Mouse (Mus musculus): ENCODE results near the gene Treml1. TPM values are rescaled to one million over a fixed set of nuclear protein-coding genes. Genes with fewer than 3 reads are reported as not detected.

Treml1 gene
- total and polyA plus RNA-seq, 2 experiments from 2014 or later: not detected

DNA sequence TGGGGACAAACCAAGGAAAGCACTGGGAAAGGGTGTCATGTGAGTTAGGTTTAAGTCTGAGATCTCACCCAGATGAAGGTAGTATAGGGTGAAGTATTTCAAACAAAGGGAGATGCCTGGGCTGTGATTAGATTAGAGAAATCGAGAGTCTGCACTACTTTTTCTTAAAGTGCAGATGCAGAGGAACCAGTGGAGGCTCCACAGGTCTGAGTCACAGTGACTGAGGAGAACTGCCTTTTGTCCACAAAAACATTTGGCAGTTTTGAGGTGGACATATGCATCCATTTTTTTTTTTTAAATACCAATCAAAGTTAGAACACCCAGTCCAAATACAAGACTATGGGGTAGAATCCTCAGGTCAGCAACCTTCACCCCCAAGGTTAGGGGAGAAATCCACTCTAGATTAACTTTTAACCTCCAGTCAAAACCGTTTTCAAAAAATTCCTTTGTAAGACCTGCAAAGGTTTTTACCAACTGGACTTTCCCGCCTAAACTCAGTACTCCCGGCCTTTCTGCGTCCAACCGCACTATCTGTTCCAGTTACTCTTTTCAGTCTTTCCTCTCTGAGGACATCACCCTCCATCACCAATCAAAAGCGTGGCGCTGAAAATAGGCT, 48.3 kb downstream of the Treml1 start:
- Histone ChIP-seq H3K27me3 (ENCODE audit: insufficient read depth, low read length) (no peaks in the 10 kb centered on the region), H3K27ac (ENCODE audit: low read depth, low read length) (peak overlapping the region; percentile 99), H3K9ac (peak overlapping the region; percentile 98), H3K36me3 (ENCODE audit: insufficient read depth) (no peaks in the 10 kb centered on the region), H3K9me3 (ENCODE audit: low read length) (no peaks in the 10 kb centered on the region), H3K4me2 (ENCODE audit: low read depth) (peak overlapping the region; percentile 81), H3K4me1 (ENCODE audit: insufficient read depth) (0 out of 2 replicates have a peak, but pooled peaks cover 16% of the 10 kb centered on the region), H3K4me3 (ENCODE audit: low read depth, low read length) (peak overlapping the region; percentile 77)
- ATAC-seq (no peak), DNase-seq (peak; percentile 6)
- no peak for TF ChIP-seq CTCF (IDR thresholded peaks at IDR 0.05; ENCODE audit: low read depth)
- WGBS: 5% methylated on average over 8 of the region's 8 CpGs

DNA sequence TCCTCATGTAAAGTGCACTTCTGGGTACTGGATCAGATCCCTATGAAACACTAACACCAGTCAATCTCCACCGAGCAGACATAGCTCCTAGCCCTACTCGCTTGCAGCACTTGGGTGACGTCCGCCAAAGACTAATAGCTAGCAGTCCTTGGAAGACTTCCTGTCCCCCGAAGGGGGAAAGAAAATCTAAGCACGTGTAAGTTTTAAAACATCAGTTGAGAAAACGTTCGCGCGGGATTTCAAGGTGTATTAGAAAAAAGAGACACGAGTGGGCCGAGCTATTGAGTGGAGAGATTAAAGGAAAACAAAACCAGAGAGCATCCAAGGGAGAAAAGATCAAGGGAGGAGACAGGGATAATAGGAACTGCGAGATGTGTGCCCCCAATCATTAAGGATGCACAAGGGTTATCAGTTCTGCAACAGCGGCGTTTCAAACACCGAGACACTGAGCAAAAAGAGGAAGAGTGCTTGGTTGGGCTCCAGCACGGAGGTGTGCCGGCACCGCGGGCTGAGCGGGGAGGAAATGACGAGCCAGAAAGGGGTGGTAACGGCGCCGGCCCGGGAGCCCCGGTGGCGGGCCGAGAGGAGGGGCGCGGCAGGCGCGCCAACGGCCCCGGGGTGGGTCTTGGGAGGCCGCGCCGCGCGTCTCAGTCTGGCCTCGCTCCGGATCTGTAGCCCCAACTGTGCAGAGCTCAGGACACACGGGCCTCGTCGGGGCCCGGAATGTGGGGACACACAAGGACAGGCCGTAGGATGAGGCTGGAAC, 49.0 kb downstream of the Treml1 start:
- Histone ChIP-seq H3K27ac (ENCODE audit: low read depth, low read length) (peak overlapping the region; percentile 99), H3K27me3 (ENCODE audit: insufficient read depth, low read length) (no peaks in the 10 kb centered on the region), H3K9me3 (ENCODE audit: low read length) (no peaks in the 10 kb centered on the region), H3K4me1 (ENCODE audit: insufficient read depth) (0 out of 2 replicates have a peak, but pooled peaks cover 16% of the 10 kb centered on the region), H3K4me2 (ENCODE audit: low read depth) (peak overlapping the region; percentile 81), H3K9ac (peak overlapping the region; percentile 98), H3K36me3 (ENCODE audit: insufficient read depth) (no peaks in the 10 kb centered on the region), H3K4me3 (ENCODE audit: low read depth, low read length) (peak overlapping the region; percentile 77)
- 2% methylated on average over 46 of the region's 47 CpGs for WGBS
- ATAC-seq (peak; percentile 4), DNase-seq (peak; percentile 79)
- no peak for TF ChIP-seq CTCF (IDR thresholded peaks at IDR 0.05; ENCODE audit: low read depth)

DNA sequence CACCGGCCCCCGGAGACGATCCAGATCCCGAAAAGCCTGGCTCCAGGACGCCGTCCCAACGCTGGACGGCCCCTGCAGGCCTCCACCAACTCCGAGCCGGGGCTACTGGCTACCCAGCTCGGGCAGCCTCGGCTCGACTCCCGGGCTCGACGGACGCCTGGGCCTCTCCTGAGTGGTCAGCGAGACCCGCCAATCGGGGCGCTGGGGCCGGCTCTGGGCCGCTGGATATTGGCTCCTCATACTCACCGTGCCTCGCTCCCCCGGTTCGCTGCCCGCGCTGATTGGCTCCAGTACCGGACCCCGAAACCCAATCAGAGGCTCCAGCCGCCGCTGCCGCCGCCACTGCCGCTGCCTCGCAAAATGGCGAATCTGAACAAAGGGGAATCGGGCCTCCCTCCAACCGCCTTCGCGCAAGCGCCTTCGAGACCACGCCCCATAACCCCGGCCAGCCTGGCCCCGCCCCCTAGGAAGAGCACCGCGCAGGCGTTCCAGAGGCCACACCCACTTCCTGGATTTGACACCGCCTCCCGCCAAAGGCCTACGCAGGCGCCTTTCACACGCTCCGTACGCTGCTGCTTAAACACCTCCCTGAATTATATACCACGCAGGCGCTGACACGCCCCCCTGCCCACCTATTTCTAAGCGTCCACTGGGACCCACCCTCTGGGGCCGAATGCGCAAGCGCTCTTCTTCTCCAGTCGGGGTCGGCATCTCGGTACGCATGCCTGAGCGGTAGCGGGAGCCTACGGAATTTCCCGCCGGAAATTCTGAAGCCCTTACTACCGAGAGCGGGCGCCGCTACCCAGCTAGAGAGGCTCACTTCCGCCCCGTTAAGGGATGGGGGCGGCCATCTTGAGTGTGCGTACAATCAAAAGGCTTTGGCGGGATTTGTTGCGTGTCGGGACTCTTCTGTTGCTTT, 49.9 kb downstream of the Treml1 start, which contains the start of the genes Nfya and Oard1:
Gene Nfya (minus strand): TSS at position 527 of the 919 bp plus-strand sequence.
Gene Oard1 (plus strand): TSS at position 635 of the 919 bp plus-strand sequence.
- peak within 1 kb of the TSS; percentile 77 for H3K4me3 ChIP-seq (ENCODE audit: low read depth, low read length)
- peak; percentile 94 for ATAC-seq

DNA sequence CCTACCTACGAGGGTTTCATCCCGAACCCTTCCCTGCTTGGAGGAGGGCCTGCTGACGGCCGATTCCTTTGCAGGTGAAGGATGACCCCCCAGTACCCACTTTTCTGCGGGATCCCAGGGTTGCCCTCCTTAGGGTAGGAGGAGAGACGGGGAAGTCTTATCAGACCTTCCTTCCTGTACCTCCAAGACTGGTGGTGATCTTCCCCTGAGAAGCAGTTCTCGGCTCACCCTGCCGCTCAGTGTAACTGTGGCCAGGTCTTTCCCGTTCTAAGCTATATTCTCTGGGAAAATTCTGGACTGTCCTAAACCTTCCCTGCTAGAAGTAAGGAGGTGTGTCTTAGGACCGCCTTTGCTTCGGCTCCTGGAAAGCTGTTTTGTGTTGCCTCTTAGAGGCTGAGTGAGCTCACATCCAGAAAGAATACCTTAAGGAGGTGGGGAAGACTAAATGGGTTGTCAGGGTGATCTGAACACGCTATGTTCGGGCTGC, 50.6 kb downstream of the Treml1 start:
- ATAC-seq: peak; percentile 0; the same call in 1 of the 2 replicates
- H3K36me3 ChIP-seq (ENCODE audit: insufficient read depth): peaks cover 4% of the 10 kb centered on the region
- no peak for TF ChIP-seq CTCF (IDR thresholded peaks at IDR 0.05; ENCODE audit: low read depth)
- H3K4me3 ChIP-seq (ENCODE audit: low read depth, low read length): peak overlapping the region; percentile 58
- H3K27ac ChIP-seq (ENCODE audit: low read depth, low read length): peak overlapping the region; percentile 94
- 0 out of 2 replicates have a peak, but pooled peaks cover 16% of the 10 kb centered on the region for H3K4me1 ChIP-seq (ENCODE audit: insufficient read depth)
- H3K27me3 ChIP-seq (ENCODE audit: insufficient read depth, low read length): no peaks in the 10 kb centered on the region
- 2% methylated on average over 13 of the region's 13 CpGs for WGBS
- peak overlapping the region; percentile 67 for H3K9ac ChIP-seq
- no peaks in the 10 kb centered on the region for H3K9me3 ChIP-seq (ENCODE audit: low read length)
- H3K4me2 ChIP-seq (ENCODE audit: low read depth): peak overlapping the region; percentile 72
- no peak for DNase-seq

More for the DNA sequence above, 49.9 kb downstream of the Treml1 start, which contains the start of the genes Nfya and Oard1:
- DNase-seq: peak; percentile 100
- 0 out of 2 replicates have a peak, but pooled peaks cover 16% of the 10 kb centered on the region for H3K4me1 ChIP-seq (ENCODE audit: insufficient read depth)
- H3K27me3 ChIP-seq (ENCODE audit: insufficient read depth, low read length): no peaks in the 10 kb centered on the region
- H3K9me3 ChIP-seq (ENCODE audit: low read length): no peaks in the 10 kb centered on the region
- 3% methylated on average over 84 of the region's 84 CpGs for WGBS
- peak within 1 kb of the TSS; percentile 99 for H3K27ac ChIP-seq (ENCODE audit: low read depth, low read length)
- H3K4me2 ChIP-seq (ENCODE audit: low read depth): peak within 1 kb of the TSS; percentile 81
- H3K36me3 ChIP-seq (ENCODE audit: insufficient read depth): no peaks in the 10 kb centered on the region
- TF ChIP-seq CTCF (IDR thresholded peaks at IDR 0.05; ENCODE audit: low read depth): peak; percentile 24; the same call in 1 of the 2 replicates
- peak within 1 kb of the TSS; percentile 98 for H3K9ac ChIP-seq

DNA sequence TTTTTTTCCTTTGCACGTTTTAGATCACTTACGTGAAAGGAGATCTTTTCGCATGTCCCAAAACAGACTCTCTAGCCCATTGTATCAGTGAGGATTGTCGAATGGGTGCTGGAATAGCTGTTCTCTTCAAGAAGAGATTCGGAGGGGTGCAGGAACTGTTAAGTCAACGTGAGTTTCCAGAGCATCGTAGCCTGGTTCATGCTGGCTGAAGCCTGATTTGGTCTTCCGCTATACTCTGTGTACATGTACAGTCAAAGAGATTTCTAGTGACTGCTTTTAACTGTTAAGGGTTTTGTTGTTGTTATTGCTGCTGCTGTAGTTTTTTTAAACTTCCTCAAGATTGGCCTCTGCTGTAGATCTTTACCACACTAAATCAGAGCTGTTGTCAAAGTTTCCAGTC, 51.5 kb downstream of the Treml1 start:
- H3K9me3 ChIP-seq (ENCODE audit: low read length): no peaks in the 10 kb centered on the region
- no peak for TF ChIP-seq CTCF (IDR thresholded peaks at IDR 0.05; ENCODE audit: low read depth)
- no peak for ATAC-seq
- no peaks in the 10 kb centered on the region for H3K27me3 ChIP-seq (ENCODE audit: insufficient read depth, low read length)
- DNase-seq: no peak
- WGBS: 36% methylated on average over 8 of the region's 8 CpGs
- H3K4me3 ChIP-seq (ENCODE audit: low read depth, low read length): peak overlapping the region; percentile 58
- peak overlapping the region; percentile 94; the same call in 1 of the 2 replicates for H3K27ac ChIP-seq (ENCODE audit: low read depth, low read length)
- peak overlapping the region; percentile 72 for H3K4me2 ChIP-seq (ENCODE audit: low read depth)
- H3K4me1 ChIP-seq (ENCODE audit: insufficient read depth): 0 out of 2 replicates have a peak, but pooled peaks cover 16% of the 10 kb centered on the region
- H3K36me3 ChIP-seq (ENCODE audit: insufficient read depth): peaks cover 9% of the 10 kb centered on the region
- H3K9ac ChIP-seq: 0 out of 2 replicates have a peak overlapping the region, but pooled peaks have one; percentile 67

DNA sequence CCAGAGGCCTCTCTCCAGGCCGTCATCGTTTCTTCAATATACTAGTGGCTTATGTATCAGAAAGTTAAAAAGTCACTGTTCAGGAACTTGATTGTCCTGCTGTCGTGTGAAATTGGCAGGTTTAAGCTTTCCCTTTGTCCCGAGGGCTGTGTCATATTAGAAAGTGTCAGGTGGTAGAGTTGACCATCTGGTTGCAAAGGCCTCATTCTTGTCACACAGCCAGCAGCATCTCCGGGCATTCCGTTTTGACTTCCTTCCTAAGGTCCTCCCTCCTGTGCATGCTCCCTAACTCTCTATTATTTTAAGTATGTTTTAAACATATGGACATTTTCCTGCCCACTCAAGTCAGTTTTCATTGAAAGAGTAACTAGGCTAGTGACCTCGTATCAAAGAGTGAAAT, 56.3 kb downstream of the Treml1 start:
- Histone ChIP-seq H3K9me3 (ENCODE audit: low read length) (no peaks in the 10 kb centered on the region), H3K4me2 (ENCODE audit: low read depth) (no peak overlapping the region), H3K4me1 (ENCODE audit: insufficient read depth) (0 out of 2 replicates have a peak, but pooled peaks cover 5% of the 10 kb centered on the region), H3K27ac (ENCODE audit: low read depth, low read length) (no peak overlapping the region), H3K9ac (no peak overlapping the region), H3K27me3 (ENCODE audit: insufficient read depth, low read length) (no peaks in the 10 kb centered on the region), H3K36me3 (ENCODE audit: insufficient read depth) (peaks cover 12% of the 10 kb centered on the region), H3K4me3 (ENCODE audit: low read depth, low read length) (no peak overlapping the region)
- DNase-seq (no peak), ATAC-seq (no peak)
- TF ChIP-seq CTCF (IDR thresholded peaks at IDR 0.05; ENCODE audit: low read depth): no peak
- WGBS: 78% methylated on average over 7 of the region's 7 CpGs

Other genes with a start within 250 kb of the Treml1 start
- not detected in 2 replicates for gene 9830107B12Rik, start 213.6 kb upstream of the Treml1 start, total RNA-seq (2014; rRNA removed)
- not detected in 2 replicates for gene 9830107B12Rik, start 213.6 kb upstream of the Treml1 start, polyA plus RNA-seq (2015; fragmentation: Nextera tagmentation; extraction: Ambion mirVana)
- gene A530064D06Rik, start 192.6 kb upstream of the Treml1 start, total RNA-seq (2014; rRNA removed): not detected in 2 replicates
- gene A530064D06Rik, start 192.6 kb upstream of the Treml1 start, polyA plus RNA-seq (2015; fragmentation: Nextera tagmentation; extraction: Ambion mirVana): not detected in 2 replicates
- 0.24 TPM in 1 of 2 replicates, not detected in the other for gene Trem1, start 127.1 kb upstream of the Treml1 start, total RNA-seq (2014; rRNA removed)
- gene Trem1, start 127.1 kb upstream of the Treml1 start, polyA plus RNA-seq (2015; fragmentation: Nextera tagmentation; extraction: Ambion mirVana): 0.08 and 0.09 TPM in 2 replicates
- not detected in 2 replicates for gene Trem3, start 112.1 kb upstream of the Treml1 start, total RNA-seq (2014; rRNA removed)
- gene Trem3, start 112.1 kb upstream of the Treml1 start, polyA plus RNA-seq (2015; fragmentation: Nextera tagmentation; extraction: Ambion mirVana): not detected in 2 replicates
- gene Treml4, start 95.6 kb upstream of the Treml1 start, total RNA-seq (2014; rRNA removed): not detected in 2 replicates
- gene Treml4, start 95.6 kb upstream of the Treml1 start, polyA plus RNA-seq (2015; fragmentation: Nextera tagmentation; extraction: Ambion mirVana): not detected in 2 replicates
- 0.23 and 0.43 TPM in 2 replicates for gene Treml2, start 60.4 kb upstream of the Treml1 start, total RNA-seq (2014; rRNA removed)
- gene Treml2, start 60.4 kb upstream of the Treml1 start, polyA plus RNA-seq (2015; fragmentation: Nextera tagmentation; extraction: Ambion mirVana): 0.07 TPM in 1 of 2 replicates, not detected in the other
- 0.08 and 0.19 TPM in 2 replicates for gene B430306N03Rik, start 43.8 kb upstream of the Treml1 start, total RNA-seq (2014; rRNA removed)
- 0.21 TPM in 1 of 2 replicates, not detected in the other for gene B430306N03Rik, start 43.8 kb upstream of the Treml1 start, polyA plus RNA-seq (2015; fragmentation: Nextera tagmentation; extraction: Ambion mirVana)
- 5.4 and 9.8 TPM in 2 replicates for gene Trem2, start 13.5 kb upstream of the Treml1 start, total RNA-seq (2014; rRNA removed)
- 8.0 and 9.3 TPM in 2 replicates for gene Trem2, start 13.5 kb upstream of the Treml1 start, polyA plus RNA-seq (2015; fragmentation: Nextera tagmentation; extraction: Ambion mirVana)
- 25.2 and 35.0 TPM in 2 replicates for gene Nfya, start 50.0 kb downstream of the Treml1 start, total RNA-seq (2014; rRNA removed)
- gene Nfya, start 50.0 kb downstream of the Treml1 start, polyA plus RNA-seq (2015; fragmentation: Nextera tagmentation; extraction: Ambion mirVana): 6.3 and 6.6 TPM in 2 replicates
- gene Oard1, start 50.1 kb downstream of the Treml1 start, total RNA-seq (2014; rRNA removed): 18.7 and 21.0 TPM in 2 replicates
- 36.0 and 40.0 TPM in 2 replicates for gene Oard1, start 50.1 kb downstream of the Treml1 start, polyA plus RNA-seq (2015; fragmentation: Nextera tagmentation; extraction: Ambion mirVana)
- gene Apobec2, start 73.0 kb downstream of the Treml1 start, total RNA-seq (2014; rRNA removed): 0.43 and 1.1 TPM in 2 replicates
- 0.23 and 0.50 TPM in 2 replicates for gene Apobec2, start 73.0 kb downstream of the Treml1 start, polyA plus RNA-seq (2015; fragmentation: Nextera tagmentation; extraction: Ambion mirVana)
- gene Tspo2, start 91.6 kb downstream of the Treml1 start, total RNA-seq (2014; rRNA removed): 0.31 TPM in 1 of 2 replicates, not detected in the other
- 0.47 and 0.82 TPM in 2 replicates for gene Tspo2, start 91.6 kb downstream of the Treml1 start, polyA plus RNA-seq (2015; fragmentation: Nextera tagmentation; extraction: Ambion mirVana)
- not detected in 2 replicates for gene Unc5cl, start 95.0 kb downstream of the Treml1 start, total RNA-seq (2014; rRNA removed)
- gene Unc5cl, start 95.0 kb downstream of the Treml1 start, polyA plus RNA-seq (2015; fragmentation: Nextera tagmentation; extraction: Ambion mirVana): 0.14 and 0.56 TPM in 2 replicates

All from forebrain, postnatal 0 days (tissue).